Mouse (Mus musculus) kidney, embryonic 14.5 days (tissue): ENCODE measurements around the gene Slc28a3. TPM values are rescaled to one million over a fixed set of nuclear protein-coding genes. Genes with fewer than 3 reads are reported as not detected.

Experiments
- ATAC-seq: fragments of 200-750 bp; cut with Nextera tagmentation; 2 replicates; pipeline ENCODE4 v1.8.0; 2017; ENCODE audit warnings: moderate number of reproducible peaks, mild to moderate bottlenecking, moderate TSS enrichment, moderate library complexity; ENCODE audit not compliant: low FRiP score, low TSS enrichment
- H3K27ac ChIP-seq: fragments of 300-500 bp; sonication (generic); 2 replicates; pipeline ENCODE4 v1.5.1; 2014; ENCODE audit warnings: low read depth, mild to moderate bottlenecking, low read length, moderate library complexity, mixed read lengths
- H3K27me3 ChIP-seq: fragments of 300-500 bp; sonication (generic); 2 replicates; pipeline ENCODE4 v1.6.1; 2014; ENCODE audit warnings: mild to moderate bottlenecking, low read length; ENCODE audit not compliant: control insufficient read depth, insufficient read depth
- H3K36me3 ChIP-seq: fragments of 300-500 bp; sonication (generic); 2 replicates; pipeline ENCODE4 v1.6.1; 2014; ENCODE audit warnings: low read length, mixed read lengths; ENCODE audit not compliant: control insufficient read depth, insufficient read depth
- H3K4me1 ChIP-seq: fragments of 300-500 bp; sonication (generic); 2 replicates; pipeline ENCODE4 v1.6.1; 2014; ENCODE audit warnings: low read length, mixed read lengths; ENCODE audit not compliant: control insufficient read depth, insufficient read depth
- H3K4me2 ChIP-seq: fragments of 300-500 bp; sonication (generic); replicated peaks from 2 replicates; pipeline ENCODE4 v1.6.1; 2014; ENCODE audit warnings: low read depth, mild to moderate bottlenecking, low read length
- H3K4me3 ChIP-seq: fragments of 300-500 bp; sonication (generic); 2 replicates; pipeline ENCODE4 v1.5.1; 2014; ENCODE audit warnings: mild to moderate bottlenecking, low read length
- H3K9ac ChIP-seq: fragments of 300-500 bp; sonication (generic); 2 replicates; pipeline ENCODE4 v1.6.1; 2014; ENCODE audit warnings: low read depth, mild to moderate bottlenecking, low read length, moderate library complexity
- H3K9me3 ChIP-seq: fragments of 300-500 bp; sonication (generic); 2 replicates; pipeline ENCODE4 v1.6.1; 2016; ENCODE audit warnings: low read length; ENCODE audit not compliant: control insufficient read depth
- WGBS: fragments of 180-500 bp; shearing (Covaris S2); extraction: QIAGEN DNeasy Blood & Tissue Kit; methylation state at CpG from one replicate; pipeline ENCODE4 v1.1.7; 2014; 5-methylcytosine and 5-hydroxymethylcytosine counted together
- polyA plus RNA-seq: library from polyadenylated mRNA; unstranded; fragments of >200 nt; fragmentation: Nextera tagmentation; extraction: Ambion mirVana; gene quantifications from 2 replicates; pipeline ENCODE4 v1.2.1, GENCODE M21; 2014

The Slc28a3 gene
- polyA plus RNA-seq, 1 experiment from 2014 or later: 0.08 TPM

DNA sequence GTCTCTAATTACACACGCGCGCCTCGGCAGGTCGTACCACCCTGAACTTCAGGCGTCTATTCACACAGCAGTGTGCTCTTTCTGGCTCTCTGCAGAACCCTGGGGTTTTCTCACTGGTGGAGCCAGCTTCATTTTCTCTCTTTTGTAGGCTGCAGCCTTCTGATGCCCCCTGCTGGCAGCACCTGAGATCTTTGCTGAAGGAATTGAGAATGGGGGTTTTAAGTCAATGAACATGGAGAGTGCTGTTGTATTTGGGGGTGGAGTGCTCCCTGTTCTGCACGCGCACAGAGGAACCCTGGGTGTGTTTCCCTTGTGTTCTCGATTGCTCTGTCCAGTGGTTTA, 21.2 kb downstream of the Slc28a3 start:
- ATAC-seq: peak; percentile 72
- 5% methylated on average over 9 of the region's 9 CpGs for WGBS
- Histone ChIP-seq H3K4me2 (peak overlapping the region; percentile 31), H3K36me3 (no peaks in the 10 kb centered on the region), H3K9me3 (no peaks in the 10 kb centered on the region), H3K9ac (no peak overlapping the region), H3K27ac (no peak overlapping the region), H3K4me1 (no peaks in the 10 kb centered on the region), H3K27me3 (no peaks in the 10 kb centered on the region), H3K4me3 (peak overlapping the region; percentile 1; the same call in 1 of the 2 replicates)

DNA sequence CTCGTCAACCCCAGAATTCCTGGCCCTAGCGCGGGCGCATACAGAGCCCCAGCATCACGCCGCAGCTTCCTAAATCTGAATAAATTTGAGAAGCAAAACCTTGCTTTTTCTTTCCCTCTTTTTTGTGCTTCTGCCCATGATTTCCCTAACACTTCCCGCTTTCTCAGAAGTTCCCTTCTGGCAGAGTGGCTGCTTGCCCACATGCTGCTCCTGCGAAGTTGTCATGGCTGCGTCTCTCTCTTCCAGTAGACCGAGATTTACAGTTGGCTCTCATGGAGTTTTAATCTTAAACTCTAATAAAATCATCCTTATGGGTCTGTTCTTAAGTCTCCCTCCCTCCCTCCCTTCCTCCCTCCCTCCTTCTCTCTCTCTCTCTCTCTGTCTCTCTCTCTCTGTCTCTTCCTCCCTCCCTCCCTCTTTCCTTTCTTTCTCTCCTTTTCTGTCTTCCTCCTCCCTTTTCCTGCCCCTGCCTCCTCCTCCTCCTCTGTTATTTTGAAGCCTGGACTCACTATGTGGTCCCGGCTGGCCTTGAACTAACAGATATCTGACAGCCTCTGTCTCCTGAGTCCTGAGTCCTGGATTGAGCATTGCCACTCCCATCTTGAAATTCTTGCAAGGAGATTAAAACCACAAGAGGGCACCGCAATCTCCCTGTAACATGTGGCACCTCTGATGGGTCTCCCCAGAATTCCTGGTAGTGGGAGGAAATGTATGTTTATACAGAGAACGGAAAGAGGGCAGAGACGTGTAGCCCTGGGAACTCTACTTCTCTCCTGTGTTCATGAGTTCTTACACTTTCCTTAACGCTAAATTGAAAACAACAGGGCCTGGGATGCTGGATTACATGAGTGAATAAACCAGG, 21.8 kb downstream of the Slc28a3 start:
- 59% methylated on average over 15 of the region's 15 CpGs for WGBS
- peak; percentile 52 for ATAC-seq
- no peaks in the 10 kb centered on the region for H3K9me3 ChIP-seq
- no peak overlapping the region for H3K9ac ChIP-seq
- H3K4me1 ChIP-seq: no peaks in the 10 kb centered on the region
- peak overlapping the region; percentile 31 for H3K4me2 ChIP-seq
- no peak overlapping the region for H3K27ac ChIP-seq
- H3K27me3 ChIP-seq: no peaks in the 10 kb centered on the region
- no peaks in the 10 kb centered on the region for H3K36me3 ChIP-seq
- H3K4me3 ChIP-seq: peak overlapping the region; percentile 1; the same call in 1 of the 2 replicates

DNA sequence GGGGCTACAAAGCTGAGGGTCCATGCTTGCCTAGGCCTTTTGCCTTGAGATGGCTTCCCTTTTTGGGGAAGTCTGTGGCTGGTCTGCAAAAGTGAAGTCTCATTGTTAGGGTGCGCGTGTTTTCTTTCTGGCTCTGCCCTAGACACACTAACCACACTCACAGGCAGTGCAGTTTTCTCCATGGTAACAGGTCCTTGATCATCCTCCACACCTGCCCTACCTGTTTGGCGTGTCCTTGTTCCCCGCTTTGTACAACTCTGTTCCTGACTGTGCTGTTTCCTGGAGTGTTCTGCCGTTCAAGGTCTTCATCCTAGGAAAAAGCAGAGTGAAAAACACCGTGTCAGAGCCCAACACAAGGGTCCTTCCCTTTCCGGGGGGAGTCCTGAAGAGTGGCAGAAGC, 22.7 kb downstream of the Slc28a3 start:
- Histone ChIP-seq H3K9me3 (no peaks in the 10 kb centered on the region), H3K4me3 (no peak overlapping the region), H3K4me2 (no peak overlapping the region), H3K27me3 (no peaks in the 10 kb centered on the region), H3K9ac (no peak overlapping the region), H3K27ac (no peak overlapping the region), H3K4me1 (no peaks in the 10 kb centered on the region), H3K36me3 (no peaks in the 10 kb centered on the region)
- 73% methylated on average over 7 of the region's 7 CpGs for WGBS
- ATAC-seq: no peak

DNA sequence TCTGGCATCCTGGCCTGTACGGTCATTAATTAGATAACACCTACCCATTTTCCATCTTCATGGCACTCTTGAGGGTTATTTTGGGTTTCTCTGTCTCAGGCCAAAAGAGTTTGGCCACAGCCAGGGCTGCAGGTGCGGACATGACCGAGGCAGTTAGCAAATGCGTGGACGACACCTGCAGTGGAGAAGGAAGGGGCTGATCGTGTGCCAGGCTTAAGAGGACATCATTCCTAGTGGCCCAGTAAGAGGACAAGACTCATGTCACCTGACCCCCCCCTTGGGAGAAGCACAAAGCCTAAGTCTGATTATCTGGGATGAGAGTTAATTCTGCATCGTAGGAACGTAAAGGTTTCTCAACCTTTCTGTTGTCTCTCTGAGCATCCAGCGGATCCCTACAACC, 44.5 kb downstream of the Slc28a3 start:
- H3K36me3 ChIP-seq: no peaks in the 10 kb centered on the region
- H3K4me2 ChIP-seq: no peak overlapping the region
- H3K27ac ChIP-seq: no peak overlapping the region
- ATAC-seq: no peak
- H3K4me1 ChIP-seq: no peaks in the 10 kb centered on the region
- no peak overlapping the region for H3K9ac ChIP-seq
- 90% methylated on average over 9 of the region's 9 CpGs for WGBS
- no peaks in the 10 kb centered on the region for H3K27me3 ChIP-seq
- no peaks in the 10 kb centered on the region for H3K9me3 ChIP-seq
- no peak overlapping the region for H3K4me3 ChIP-seq

DNA sequence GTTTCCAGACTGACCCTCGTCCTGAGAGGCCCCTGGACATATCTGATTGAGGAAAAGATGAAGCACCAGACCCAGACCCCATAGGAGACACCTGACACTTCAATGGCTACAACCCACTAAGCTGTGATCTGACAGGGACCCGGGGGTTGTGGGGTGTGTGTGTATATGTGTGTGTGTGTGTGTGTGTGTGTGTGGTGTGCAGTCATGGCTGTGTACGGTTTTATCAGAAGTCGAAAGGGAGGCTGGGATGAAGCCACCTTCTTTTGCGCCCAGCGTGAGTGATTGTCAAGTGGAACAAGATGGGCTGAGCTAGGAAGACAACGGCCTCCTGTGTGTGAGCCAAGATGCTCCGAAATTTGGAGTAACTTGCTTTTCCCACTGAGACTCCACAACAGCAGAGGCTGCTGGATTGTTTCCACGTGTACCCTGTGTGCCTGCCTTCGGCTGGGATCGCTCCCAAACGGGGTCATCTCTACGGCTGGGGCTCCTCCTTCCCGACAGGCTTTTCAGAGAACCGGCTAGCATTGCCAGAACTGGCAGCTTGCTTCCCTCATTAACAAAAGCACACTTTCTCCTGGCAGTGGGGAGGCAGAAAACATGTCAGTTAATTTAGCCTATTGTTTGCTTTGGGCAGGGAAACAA, 50.1 kb downstream of the Slc28a3 start:
- no peak overlapping the region for H3K9ac ChIP-seq
- H3K36me3 ChIP-seq: no peaks in the 10 kb centered on the region
- H3K9me3 ChIP-seq: no peaks in the 10 kb centered on the region
- no peak overlapping the region for H3K27ac ChIP-seq
- H3K27me3 ChIP-seq: no peaks in the 10 kb centered on the region
- H3K4me1 ChIP-seq: no peaks in the 10 kb centered on the region
- 78% methylated on average over 15 of the region's 15 CpGs for WGBS
- ATAC-seq: no peak
- H3K4me3 ChIP-seq: no peak overlapping the region
- no peak overlapping the region for H3K4me2 ChIP-seq

DNA sequence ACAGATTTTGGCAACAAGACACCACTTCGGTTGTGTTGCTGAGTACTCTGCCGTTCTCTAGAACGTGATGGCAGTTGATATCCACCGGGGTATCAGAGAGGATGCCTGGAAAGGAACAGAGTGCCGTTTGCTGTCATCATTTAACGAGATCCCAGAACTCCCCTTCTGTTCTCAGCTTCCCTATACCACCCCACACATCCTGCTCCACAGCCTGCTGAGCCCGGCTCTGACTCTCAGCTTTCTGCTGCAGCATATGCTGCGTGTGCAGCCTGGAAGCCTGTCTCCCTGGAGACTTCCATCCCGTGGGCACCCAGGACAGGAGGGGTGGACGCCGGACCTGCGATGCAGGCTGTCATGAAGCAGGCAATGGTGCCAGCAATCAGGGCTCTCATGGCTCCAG, 52.5 kb downstream of the Slc28a3 start:
- WGBS: 75% methylated on average over 12 of the region's 12 CpGs
- Histone ChIP-seq H3K9me3 (no peaks in the 10 kb centered on the region), H3K27ac (no peak overlapping the region), H3K36me3 (no peaks in the 10 kb centered on the region), H3K4me2 (no peak overlapping the region), H3K27me3 (no peaks in the 10 kb centered on the region), H3K9ac (no peak overlapping the region), H3K4me3 (no peak overlapping the region), H3K4me1 (no peaks in the 10 kb centered on the region)
- ATAC-seq: no peak

DNA sequence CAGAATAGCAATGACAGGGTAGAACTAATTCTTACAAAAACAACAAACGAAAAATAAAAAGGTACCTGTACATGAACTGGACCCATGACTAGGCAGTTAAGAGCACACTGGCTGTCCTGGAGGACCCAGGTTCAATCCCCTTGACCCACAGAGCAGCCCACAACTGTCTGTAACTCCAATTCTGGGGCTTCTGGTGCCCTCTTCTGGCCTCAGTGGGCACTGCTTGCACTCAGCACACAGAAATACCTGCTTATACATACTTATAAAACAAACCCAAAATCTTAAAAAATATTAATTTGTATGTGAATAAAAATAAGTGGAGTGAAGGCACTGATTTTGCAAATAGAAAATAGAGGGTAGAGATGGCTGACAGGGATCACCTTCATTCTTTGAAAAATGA, 54.7 kb downstream of the Slc28a3 start:
- H3K4me3 ChIP-seq: no peak overlapping the region
- H3K36me3 ChIP-seq: no peaks in the 10 kb centered on the region
- no peak overlapping the region for H3K4me2 ChIP-seq
- no peak overlapping the region for H3K9ac ChIP-seq
- no peak overlapping the region for H3K27ac ChIP-seq
- no peaks in the 10 kb centered on the region for H3K9me3 ChIP-seq
- H3K4me1 ChIP-seq: no peaks in the 10 kb centered on the region
- no peak for ATAC-seq
- WGBS: 74% methylated on average over 1 of the region's 1 CpGs
- H3K27me3 ChIP-seq: no peaks in the 10 kb centered on the region

DNA sequence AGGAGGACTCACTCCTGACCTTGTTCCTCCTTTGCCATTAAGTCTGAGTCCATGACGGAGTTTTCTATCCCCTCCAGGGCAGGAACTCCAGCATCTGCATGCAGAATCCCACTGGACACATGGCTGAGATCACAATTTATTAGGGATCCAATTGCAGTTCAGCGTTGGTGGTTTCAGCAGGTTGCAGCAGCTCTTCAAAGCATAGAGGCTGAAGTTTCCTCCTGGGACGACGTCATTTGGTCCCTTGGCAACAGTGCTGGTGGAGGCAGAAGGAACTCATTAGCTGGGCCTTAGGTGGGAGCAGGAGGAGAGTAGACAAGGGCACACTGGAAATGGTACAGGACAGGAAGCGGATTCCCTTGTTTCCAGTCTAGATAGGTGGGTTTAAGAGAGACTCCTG, 55.1 kb downstream of the Slc28a3 start:
- no peak for ATAC-seq
- Histone ChIP-seq H3K4me1 (no peaks in the 10 kb centered on the region), H3K27ac (no peak overlapping the region), H3K4me2 (no peak overlapping the region), H3K9me3 (no peaks in the 10 kb centered on the region), H3K27me3 (no peaks in the 10 kb centered on the region), H3K9ac (no peak overlapping the region), H3K36me3 (no peaks in the 10 kb centered on the region), H3K4me3 (no peak overlapping the region)
- 44% methylated on average over 5 of the region's 5 CpGs for WGBS

DNA sequence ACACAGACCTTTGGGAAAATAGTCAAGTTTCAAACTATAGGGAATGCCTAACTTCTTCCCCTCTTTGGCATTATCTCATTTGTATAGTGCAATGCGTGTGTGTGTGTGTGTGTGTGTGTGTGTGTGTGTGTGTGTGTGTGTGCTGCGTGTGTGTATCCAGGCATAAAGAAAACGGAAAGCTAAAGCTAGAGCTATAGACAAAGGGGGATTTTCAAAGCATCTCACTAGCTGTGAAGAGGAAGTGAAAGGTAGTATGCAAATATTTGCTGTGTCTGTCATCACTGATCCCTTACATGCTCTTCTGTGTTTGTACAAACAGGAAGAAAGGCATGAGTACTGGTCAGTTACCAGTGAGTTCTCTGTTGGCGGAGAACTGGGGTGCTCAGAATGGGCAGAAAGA, 58.8 kb downstream of the Slc28a3 start:
- ATAC-seq: no peak
- 77% methylated on average over 4 of the region's 4 CpGs for WGBS
- Histone ChIP-seq H3K9ac (no peak overlapping the region), H3K4me1 (no peaks in the 10 kb centered on the region), H3K9me3 (no peaks in the 10 kb centered on the region), H3K4me3 (no peak overlapping the region), H3K27ac (no peak overlapping the region), H3K4me2 (no peak overlapping the region), H3K27me3 (no peaks in the 10 kb centered on the region), H3K36me3 (no peaks in the 10 kb centered on the region)
